In the genomic region with DNA sequence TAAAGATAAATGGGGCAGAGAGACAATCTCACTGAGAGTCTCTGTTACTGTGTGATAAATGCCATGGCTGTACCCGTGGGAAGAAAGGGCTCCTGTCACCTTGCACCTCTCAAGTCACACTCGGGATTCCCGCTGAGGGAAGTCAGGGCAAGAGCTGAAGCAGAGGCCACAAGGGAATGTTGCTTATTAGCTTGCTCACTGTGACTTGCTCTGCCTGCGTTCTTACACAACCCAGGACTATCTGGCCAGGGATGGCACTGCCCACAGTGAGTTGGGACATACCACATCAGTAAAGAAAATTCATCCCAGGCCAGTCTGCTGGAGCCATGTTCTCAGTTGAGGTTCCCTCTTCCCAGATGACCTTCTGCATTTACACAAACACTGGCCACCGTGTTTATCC, we compare ENCODE assay signal across 11 mouse cellular contexts.
"Had no signal": no experiment of that assay in that cellular context is flagged by ENCODE, and none has a peak within 500 bp of the region (broad histone marks: within the 10 kb centered on the region; RNA-seq: fewer than 3 reads in every experiment).

No protein-coding gene starts in this region.

- DNase-seq: kidney, adult 8-10 months; kidney, postnatal 10 days; kidney, postnatal 36 days; layer of hippocampus, postnatal 36 days; liver, embryonic 13.5 days; lung, adult 2 months; lung, postnatal 14 days; lung, postnatal 4 days; retina, postnatal 1 day; right cerebral cortex, postnatal 25 days; thymus, postnatal 36 days had no signal
